Mouse (Mus musculus): Measurements from ENCODE around the gene Slc12a5.

- TF ChIP-seq CTCF (IDR thresholded peaks at IDR 0.05; ENCODE audit: low read depth, low read length), result no peak
- TF ChIP-seq GATA1 (IDR thresholded peaks at IDR 0.05; ENCODE audit: borderline replicate concordance, low read length), result no peak
- TF ChIP-seq POLR2AphosphoS5 (IDR thresholded peaks at IDR 0.05; ENCODE audit: insufficient replicate concordance, low read depth, low read length), result no peak
Observed at GRCm38 (mm10) chr2:164986371-164987027, 25.9 kb downstream of the Slc12a5 start.

Data from G1E (cell line).